Mouse (Mus musculus) gastrocnemius, adult 18-20 months (tissue): Measurements from ENCODE around the gene Frat2. TPM values are rescaled to one million over a fixed set of nuclear protein-coding genes. Genes with fewer than 3 reads are reported as not detected.
"Not testable (repeated sequence)": the region's sequence is repeated elsewhere in the genome, so short reads cannot be mapped to it uniquely, and the experiment has no call there.

Experiments used
- DNase-seq: peaks from one replicate; pipeline ENCODE4 v3.0.0; 2021; ENCODE audit warnings: low spot score
- long read RNA-seq, 2 experiments: library from polyadenylated mRNA; stranded (forward); transcript quantifications; one replicate each; pipeline ENCODE4 v2.0.0; 2021
- total RNA-seq, 2 experiments: library from RNA; stranded (reverse); gene quantifications; 2 replicates each; pipeline ENCODE4 v1.2.3; 2021

Gene Frat2
- 10 to 100 TPM in 1 of 2 experiments, 1 to 10 TPM in 1; 6.6 to 12.4 TPM for total RNA-seq
- long read RNA-seq, experiment 1, transcript Frat2-201 (1 exons, 2,161 nt), result major isoform, 13 of 13 reads
- long read RNA-seq, experiment 1, partial matches to known transcripts, result 0 of 13 reads
- long read RNA-seq, experiment 1, other reads (novel, unspliced or antisense), result 0 of 13 reads
- long read RNA-seq, experiment 2, transcript Frat2-201 (1 exons, 2,161 nt), result major isoform, 8 of 8 reads
- long read RNA-seq, experiment 2, partial matches to known transcripts, result 0 of 8 reads
- long read RNA-seq, experiment 2, other reads (novel, unspliced or antisense), result 0 of 8 reads

- DNase-seq, result peak; percentile 88
Observed at GRCm38 (mm10) chr19:41847992-41848851, at the start of gene Frat2. Gene Frat2, minus strand, starts transcription at chr19:41848132.

- DNase-seq, result no peak
Observed at GRCm38 (mm10) chr19:41896319-41896711, 48.4 kb upstream of the Frat2 start.

GRCm38 (mm10) chr19:41895460-41896318 lies 47.8 kb upstream of the Frat2 start, which contains the start of gene Rrp12:
Gene Rrp12, minus strand, starts transcription at chr19:41896173.
- peak; percentile 91 for DNase-seq

GRCm38 (mm10) chr19:41894959-41895358 lies 47.0 kb upstream of the Frat2 start:
- DNase-seq, result peak; percentile 40

- no peak for DNase-seq
Observed at GRCm38 (mm10) chr19:41888191-41888590, 40.3 kb upstream of the Frat2 start.

- DNase-seq, result no peak
Observed at GRCm38 (mm10) chr19:41883882-41884281, 36.0 kb upstream of the Frat2 start.

- no peak for DNase-seq
Observed at GRCm38 (mm10) chr19:41881842-41882241, 33.9 kb upstream of the Frat2 start.

GRCm38 (mm10) chr19:41874356-41874755 lies 26.4 kb upstream of the Frat2 start:
- no peak for DNase-seq

GRCm38 (mm10) chr19:41872285-41872684 lies 24.4 kb upstream of the Frat2 start:
- DNase-seq, result no peak

GRCm38 (mm10) chr19:41869946-41870345 lies 22.0 kb upstream of the Frat2 start:
- DNase-seq, result not testable (repeated sequence)

GRCm38 (mm10) chr19:41869296-41869695 lies 21.4 kb upstream of the Frat2 start:
- DNase-seq, result no peak

GRCm38 (mm10) chr19:41866707-41867106 lies 18.8 kb upstream of the Frat2 start:
- DNase-seq, result no peak

- DNase-seq, result peak; percentile 45
Observed at GRCm38 (mm10) chr19:41857816-41858310, 9.9 kb upstream of the Frat2 start.

- DNase-seq, result no peak
Observed at GRCm38 (mm10) chr19:41857086-41857762, 9.3 kb upstream of the Frat2 start.

- no peak for DNase-seq
Observed at GRCm38 (mm10) chr19:41852423-41852822, 4.5 kb upstream of the Frat2 start.

GRCm38 (mm10) chr19:41850719-41851543 lies 3.0 kb upstream of the Frat2 start:
- no peak for DNase-seq

GRCm38 (mm10) chr19:41850021-41850718 lies 2.2 kb upstream of the Frat2 start:
- DNase-seq, result no peak

GRCm38 (mm10) chr19:41847614-41847991 lies 329 bp downstream of the Frat2 start:
- not testable (repeated sequence) for DNase-seq

GRCm38 (mm10) chr19:41847091-41847581 lies 796 bp downstream of the Frat2 start:
- DNase-seq, result peak; percentile 38
